Mouse (Mus musculus) NIH3T3 (cell line): Measurements from ENCODE around the gene Slc7a14.
A peak's percentile ranks its signal among the peaks of the same experiment; 100 is the strongest.

ENCODE experiments used
- DNase-seq: peaks from one replicate; pipeline ENCODE4 v3.0.0-alpha.2; 2012; ENCODE audit warnings: low read depth

Slc7a14 gene

GRCm38 (mm10) chr3:31309934-31310787, at the start of gene Slc7a14:
Gene Slc7a14, minus strand, starts transcription at chr3:31310378.
- DNase-seq = no peak

DNA sequence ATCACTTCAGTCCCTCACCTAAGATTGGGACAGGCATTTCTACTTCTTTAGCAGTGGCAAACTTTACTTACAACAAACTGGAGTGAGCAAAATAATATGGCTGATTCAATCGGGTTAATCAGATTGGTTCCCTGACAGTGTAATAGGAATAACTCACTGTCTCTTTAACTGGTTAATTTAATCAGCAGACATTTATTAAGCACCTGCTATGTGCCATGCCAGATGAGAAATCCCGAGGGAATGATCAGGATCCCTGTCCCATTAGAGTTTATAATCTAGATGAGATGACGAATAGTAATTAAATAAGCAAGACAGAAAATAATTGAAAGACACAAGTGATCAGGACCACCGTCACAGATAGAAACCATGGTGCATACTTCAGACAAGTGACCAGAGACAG, 36.4 kb upstream of the Slc7a14 start:
- no peak for DNase-seq

DNA sequence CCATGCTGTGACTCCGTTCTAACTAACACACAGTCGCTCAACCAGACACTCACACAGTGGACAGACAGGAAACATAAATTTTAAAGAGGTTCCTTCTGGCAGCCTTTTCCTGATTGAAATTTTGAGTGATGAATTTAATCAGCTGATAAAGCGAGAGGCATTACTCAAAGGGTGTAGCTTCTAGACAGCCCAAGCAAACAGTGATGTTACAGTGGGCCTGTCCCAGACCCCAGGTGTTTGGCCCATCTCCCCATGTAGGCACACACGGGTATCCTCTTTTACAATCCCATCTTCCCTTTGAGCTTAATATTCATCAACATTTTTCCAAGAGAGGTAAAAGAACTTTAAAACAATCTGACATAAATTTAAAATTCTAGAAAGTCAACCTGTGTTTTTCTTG, 35.6 kb upstream of the Slc7a14 start:
- DNase-seq = no peak

- DNase-seq = no peak
Measured at GRCm38 (mm10) chr3:31339236-31339635, 29.1 kb upstream of the Slc7a14 start.

- no peak for DNase-seq
Measured at GRCm38 (mm10) chr3:31328237-31328836, 18.2 kb upstream of the Slc7a14 start.

DNA sequence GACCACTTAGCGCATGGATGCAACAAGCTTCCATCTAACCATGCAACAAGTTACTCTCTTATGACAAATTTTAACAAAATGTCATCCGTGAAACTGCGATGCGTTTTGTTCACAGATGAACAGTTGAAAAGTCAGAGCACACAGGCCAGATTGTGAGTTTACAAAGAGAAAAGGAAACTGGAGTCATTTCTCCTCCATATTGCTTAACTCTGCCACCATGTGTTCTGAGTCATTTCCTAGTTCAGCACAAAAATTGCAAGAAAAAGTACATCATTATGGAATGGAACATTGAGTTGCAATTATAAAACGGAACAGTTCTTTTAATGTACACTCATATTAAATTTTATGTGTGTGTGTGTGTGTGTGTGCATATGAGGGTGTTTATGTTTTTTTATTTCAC, 17.6 kb upstream of the Slc7a14 start:
- DNase-seq = no peak

DNA sequence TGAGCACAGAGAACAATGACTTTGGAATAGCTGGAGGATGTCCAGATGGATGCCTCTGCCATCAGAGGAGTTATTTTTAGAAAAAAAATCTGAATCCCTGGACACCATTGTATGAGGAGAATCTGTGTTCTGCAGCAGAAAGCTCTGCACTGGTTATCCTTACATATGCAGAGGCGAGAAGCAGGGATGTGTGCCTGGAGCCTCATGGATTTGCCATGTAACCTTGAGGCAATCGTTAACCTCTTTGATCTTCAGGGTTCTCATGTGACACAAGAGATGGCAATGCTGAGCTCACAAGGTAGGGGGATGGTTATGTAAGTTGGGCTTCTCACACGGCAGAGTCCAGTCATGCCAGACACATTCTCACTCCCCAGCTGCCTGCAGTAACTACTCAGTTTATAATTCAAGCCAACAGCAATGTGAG, 14.1 kb upstream of the Slc7a14 start:
- DNase-seq = no peak

DNA sequence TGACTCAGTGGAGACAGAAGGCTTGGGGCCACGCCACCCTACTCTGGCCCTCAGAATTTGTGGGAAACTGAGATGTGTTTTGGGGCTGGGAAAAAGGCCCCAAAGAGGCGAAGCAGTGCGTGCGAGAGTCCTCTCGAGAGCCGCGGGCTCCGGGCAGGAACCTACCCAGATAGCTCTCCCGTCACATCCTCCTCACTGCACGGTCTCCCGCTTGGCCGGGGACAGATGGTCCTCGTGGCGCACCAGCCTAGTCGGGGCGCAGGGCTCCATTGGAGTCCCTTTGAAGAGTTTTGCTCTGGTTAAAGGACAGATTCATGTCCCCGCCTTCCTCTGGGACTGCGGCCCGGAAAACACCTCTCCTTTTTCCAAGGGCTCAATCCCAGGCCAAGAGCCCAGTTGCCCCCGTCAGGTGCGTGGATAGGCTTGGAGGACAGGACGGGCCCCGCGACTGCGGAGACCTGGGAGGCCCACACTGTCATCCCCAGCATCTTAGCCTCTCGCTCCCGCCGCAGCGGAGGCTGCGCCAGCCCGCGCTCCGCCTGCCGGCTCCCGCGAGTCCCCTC, 726 bp downstream of the Slc7a14 start:
- DNase-seq = no peak

DNA sequence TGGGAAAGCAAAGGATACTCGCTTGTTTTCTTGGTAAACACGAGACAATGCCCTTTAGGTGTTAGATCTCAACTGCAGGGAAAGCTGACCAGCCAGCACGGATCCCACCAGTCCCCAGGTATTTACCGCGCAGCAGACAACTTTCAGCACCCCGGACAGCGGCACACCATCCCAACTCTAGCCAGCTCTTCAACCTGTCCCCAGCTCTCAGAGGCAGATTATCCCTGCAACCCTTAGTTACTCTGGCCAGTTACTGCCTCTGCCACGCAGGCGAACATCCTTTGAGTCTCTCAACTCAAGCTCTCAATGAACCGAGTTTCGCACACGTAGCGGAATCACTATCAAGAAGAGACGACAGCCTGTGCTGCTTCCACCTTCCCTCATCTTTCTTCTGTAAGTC, 1.3 kb downstream of the Slc7a14 start:
- peak; percentile 70 for DNase-seq

DNA sequence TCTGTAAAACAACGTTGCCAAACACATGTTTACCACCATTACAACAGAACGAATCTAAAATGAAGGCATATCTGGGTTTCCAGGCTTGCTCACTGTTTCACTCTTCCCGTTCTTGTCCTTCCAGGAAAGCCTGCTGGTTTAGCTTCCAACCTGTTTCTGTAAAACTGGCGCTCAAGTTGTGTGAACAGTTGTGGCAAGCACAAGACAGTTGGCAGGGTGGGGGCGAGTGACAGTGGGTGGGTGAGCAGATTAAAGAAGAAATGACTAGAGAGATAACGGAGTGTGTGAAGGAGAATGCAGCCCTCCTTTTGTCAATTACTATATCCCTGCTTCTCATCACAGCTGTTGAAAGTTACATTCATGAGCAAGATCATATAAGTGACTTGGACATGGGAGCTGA, 2.2 kb downstream of the Slc7a14 start:
- DNase-seq = no peak

DNA sequence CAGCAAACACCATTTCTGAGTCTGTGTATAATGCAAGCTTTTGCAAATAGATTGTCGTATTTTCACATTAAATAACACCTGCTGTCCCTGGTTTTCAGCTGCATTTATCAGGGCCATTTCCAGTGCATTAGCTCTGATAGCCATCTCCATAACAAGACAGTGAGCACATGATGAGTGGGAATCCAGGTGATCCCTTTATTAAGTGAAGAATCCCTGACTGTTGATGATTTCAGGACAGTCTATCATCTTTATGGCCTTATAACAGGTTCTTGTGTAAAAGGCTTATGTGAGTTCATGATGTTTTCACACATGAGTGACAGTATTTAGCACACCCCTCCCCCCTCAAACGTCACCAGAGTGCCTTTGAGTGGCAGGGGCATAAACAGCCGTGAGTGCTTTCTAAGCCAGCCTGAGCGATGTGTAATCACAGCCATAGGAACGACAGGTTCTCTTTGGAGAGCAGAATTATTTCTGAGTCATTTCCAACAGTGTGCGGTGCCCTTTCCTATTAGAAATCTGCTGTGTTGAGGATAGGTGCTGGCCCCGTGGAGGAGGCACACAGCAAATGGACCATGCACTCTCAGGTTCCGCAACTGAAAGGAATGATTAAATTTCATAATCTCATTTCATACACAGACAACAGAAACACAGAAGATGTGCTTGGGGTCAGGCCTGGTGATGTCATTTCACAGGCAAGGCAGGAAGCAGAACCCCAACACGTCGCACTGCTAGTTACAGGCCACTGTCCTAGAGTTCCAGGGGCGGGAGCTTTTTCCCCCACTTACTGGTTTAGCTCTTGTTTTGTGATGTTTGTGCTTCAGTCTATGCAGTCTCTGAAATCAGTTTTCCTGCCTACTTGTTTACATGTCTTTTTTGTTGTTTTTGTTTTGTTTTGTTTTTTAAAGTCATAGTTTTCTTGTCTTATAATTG, 18.2 kb downstream of the Slc7a14 start:
- DNase-seq = no peak

- DNase-seq = no peak
Measured at GRCm38 (mm10) chr3:31287421-31287948, 22.7 kb downstream of the Slc7a14 start.

- DNase-seq = no peak
Measured at GRCm38 (mm10) chr3:31281116-31281515, 29.1 kb downstream of the Slc7a14 start.

DNA sequence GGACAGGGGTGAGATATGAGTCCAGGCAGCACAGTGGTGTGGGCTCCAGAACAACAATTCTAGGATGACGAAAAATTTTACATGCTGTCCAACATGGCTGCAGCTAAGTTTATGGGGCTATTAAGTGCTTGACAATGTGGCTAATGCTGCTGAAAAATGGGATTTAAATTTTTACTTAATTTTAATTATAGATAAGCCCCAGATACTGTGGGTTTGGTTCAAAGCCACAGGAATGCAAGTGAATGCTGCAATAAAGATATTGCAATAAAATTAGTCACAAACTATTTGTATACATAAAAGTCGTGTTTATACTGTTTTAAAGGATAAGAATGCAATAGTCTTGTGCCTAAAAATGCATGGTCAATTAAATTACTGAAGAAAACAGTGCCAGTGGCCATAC, 35.3 kb downstream of the Slc7a14 start:
- DNase-seq = peak; percentile 56

DNA sequence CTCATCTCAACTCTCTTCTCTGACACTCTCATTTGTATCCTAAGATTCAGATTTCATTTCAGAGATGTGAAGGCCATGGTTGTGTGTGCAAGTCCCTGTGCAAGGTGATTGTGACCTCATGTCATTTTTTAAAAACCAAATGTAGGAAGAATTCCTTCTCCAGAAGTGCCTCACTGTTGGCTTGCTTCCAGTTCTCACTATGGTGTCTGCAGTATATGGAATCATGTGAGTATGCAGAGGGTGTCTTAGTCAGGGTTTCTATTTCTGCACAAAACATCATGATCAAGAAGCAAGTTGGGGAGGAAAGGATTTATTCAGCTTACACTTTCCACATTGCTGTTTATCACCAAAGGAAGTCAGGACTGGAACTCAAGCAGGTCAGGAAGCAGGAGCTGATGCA, 36.9 kb downstream of the Slc7a14 start:
- DNase-seq = peak; percentile 48

DNA sequence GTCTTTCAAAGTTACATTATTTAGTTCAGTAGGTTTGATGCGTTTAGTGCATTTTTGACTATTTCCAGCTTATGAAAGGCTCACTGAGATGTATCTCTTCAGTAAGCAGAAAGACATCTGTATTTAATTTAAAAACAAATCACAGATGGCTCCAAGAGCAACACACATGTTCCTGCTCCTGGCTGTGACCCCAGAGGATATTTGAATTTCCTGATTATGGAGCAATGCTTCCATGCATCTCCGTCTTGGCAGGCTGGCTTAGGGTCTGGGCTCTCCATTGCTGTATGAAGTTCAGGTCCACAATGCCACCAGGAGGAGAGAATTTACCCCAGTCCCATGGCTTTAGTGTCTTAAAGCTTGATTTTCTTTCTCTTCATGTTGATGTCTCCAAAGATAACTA, 37.5 kb downstream of the Slc7a14 start:
- DNase-seq = peak; percentile 79

DNA sequence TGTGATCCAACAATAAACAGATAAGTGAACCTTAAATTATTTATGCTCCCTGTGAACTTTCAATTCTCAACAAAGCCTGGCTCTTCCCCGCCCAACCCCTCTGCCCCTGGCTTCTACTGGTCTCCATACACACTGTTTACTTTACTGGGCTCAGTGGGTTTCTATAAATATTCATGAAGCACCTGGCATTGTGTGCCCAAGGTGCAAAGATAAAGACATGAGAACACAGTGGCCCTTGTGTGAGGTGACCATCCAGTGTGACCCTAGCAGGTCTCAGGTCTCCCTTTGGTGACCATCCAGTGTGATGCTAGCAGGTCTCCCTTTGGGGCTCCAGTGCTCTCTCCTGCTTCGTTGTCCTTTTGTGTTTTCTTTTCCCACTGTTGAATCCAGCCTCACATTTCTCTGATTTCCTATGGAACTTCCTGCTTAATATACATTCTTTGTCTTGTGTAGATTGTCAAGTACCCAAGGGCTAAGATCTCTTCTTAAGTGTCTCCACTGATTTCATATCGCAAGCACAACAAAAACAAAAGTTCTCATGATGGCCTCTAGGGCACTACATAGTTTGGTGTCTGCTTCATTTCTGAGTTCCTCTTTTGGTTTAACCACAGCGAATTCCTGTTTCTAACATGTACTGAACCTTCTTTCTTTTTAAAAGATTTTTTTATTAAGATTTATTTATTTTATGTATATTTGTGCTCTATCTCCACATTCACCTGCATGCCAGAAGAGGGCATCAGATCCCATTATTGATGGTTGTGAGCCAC, 40.4 kb downstream of the Slc7a14 start:
- DNase-seq = no peak

DNA sequence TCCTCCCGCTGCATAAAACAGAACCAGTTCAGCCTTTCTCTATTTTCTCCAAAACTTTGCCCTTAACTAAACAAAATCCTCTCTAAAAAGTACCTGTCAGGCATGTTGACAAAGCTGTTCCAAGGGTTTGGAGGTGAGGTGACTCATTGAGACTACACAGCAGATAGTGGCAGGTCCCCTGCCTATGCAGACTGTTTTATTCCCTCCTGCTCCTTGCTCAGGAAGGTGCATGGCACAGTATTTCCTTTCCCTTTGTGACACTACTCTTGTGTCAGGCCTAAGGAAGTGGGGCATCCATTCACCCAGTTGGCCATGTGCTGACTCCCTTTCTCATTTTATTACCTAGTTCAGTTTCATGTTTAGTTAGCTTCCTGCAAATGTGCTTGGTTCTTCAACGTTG, 42.3 kb downstream of the Slc7a14 start:
- DNase-seq = no peak

DNA sequence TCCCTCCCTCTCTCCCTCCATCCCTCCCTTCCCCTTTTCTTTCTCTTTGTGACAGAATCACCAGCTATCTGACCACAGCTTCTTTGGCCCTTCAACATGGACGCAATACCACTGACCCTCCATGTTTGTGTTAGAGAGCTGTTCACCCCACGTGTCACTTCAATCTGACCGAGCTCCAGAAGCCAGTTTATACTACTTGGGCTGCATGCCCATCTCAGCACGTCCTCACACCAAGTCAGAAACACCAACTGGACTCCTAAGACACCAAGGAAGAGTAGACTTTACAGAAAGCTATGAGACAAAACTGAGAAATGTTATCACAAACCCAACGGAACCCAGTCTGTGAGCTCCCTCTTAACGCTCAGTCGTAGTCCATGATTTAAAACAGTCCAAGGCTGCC, 43.2 kb downstream of the Slc7a14 start:
- DNase-seq = no peak

GRCm38 (mm10) chr3:31263535-31263934, 46.6 kb downstream of the Slc7a14 start:
- DNase-seq = no peak

DNA sequence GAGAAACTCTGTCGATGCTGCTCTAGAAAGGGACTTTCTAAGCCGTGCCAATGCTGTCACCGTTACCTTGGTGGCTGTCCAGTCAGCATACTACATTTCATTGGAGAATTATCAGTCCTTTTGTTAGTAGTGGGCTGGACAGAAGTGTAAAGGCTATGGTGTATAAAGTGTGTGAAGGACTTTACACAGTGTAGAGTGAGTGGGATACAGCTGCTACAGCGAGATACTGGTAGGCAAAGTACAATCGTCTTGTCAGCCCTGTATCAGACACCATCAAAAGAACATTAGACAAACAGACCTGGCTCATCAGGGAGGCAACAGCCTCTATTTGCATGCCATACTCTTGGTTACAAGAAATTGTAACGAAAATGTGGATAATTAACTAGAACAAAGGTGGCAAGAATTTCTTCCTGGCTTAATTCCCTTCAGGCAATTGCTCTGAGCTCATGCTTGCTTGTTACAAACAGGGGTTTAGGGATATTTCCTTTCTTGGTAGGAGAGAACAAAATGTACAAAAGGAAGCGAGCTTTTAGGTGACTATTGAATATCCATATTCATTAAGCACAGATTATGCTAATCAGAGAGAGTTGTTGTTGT, 48.7 kb downstream of the Slc7a14 start:
- no peak for DNase-seq
